Mouse (Mus musculus): ENCODE measurements around the gene Pcp2.

DNA sequence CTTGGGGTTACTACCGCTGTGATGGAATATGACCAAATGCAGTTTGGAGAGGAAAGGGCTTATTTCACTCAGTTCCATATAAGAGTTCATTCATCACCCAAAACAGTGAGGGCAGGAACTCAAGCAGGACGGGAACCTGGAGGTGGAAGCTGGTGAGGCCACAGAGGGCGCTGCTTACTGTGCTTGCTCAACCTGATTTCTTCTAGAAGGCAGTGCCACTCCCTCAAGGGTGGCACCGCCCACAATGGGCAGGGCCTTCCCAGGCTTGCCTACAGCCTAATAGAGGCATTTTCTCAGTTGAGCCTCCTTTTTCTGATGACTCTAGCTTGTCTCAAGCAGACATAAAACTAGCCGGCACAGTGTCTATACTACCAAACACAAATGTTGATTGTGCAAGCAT, 20.5 kb upstream of the Pcp2 start:
- no peak for TF ChIP-seq CTCF (conservative IDR thresholded peaks at IDR 0.05; ENCODE audit: low read length)
- TF ChIP-seq POU5F1 (IDR thresholded peaks at IDR 0.05; ENCODE audit: borderline replicate concordance, low read length) = no peak

Measured in E14TG2a.4 (cell line).